Mouse (Mus musculus) CH12.LX (cell line): Measurements from ENCODE around the gene Zdhhc4. TPM values are rescaled to one million over a fixed set of nuclear protein-coding genes. Genes with fewer than 3 reads are reported as not detected.

Experiments used
- DNase-seq: peaks from one replicate; pipeline ENCODE4 v3.0.0-alpha.2; 2013; ENCODE audit errors: extremely low read depth
- H3K27ac ChIP-seq: 2 replicates; pipeline ENCODE4 v1.5.1; 2012; ENCODE audit warnings: low read depth, mild to moderate bottlenecking, control low read depth, moderate library complexity; ENCODE audit not compliant: insufficient read depth
- H3K27me3 ChIP-seq: replicated peaks from 2 replicates; pipeline ENCODE3; 2012; ENCODE audit warnings: inconsistent platforms
- H3K36me3 ChIP-seq, 2 experiments: replicated peaks in 1 of 2; 2 replicates each; pipeline versions ENCODE3 to v1.6.1; 2012; ENCODE audit warnings: inconsistent platforms in 1 of 2, low read length in 1 of 2, mild to moderate bottlenecking in 1 of 2, mixed read lengths in 1 of 2, moderate library complexity in 1 of 2; ENCODE audit not compliant: control insufficient read depth in 1 of 2, insufficient read depth in 1 of 2
- H3K4me1 ChIP-seq, 2 experiments: 2 replicates each; pipeline ENCODE4 v1.6.1; 2012; ENCODE audit warnings: inconsistent platforms in 1 of 2, moderate library complexity in 1 of 2; ENCODE audit not compliant: insufficient read depth in 2 of 2, control insufficient read depth in 1 of 2
- H3K4me2 ChIP-seq: 2 replicates; pipeline ENCODE4 v1.6.1; 2012; ENCODE audit warnings: low read depth, mild to moderate bottlenecking, control low read depth; ENCODE audit not compliant: poor library complexity, insufficient read depth, severe bottlenecking
- H3K4me3 ChIP-seq, 3 experiments: fragments of 150-350 bp in 1 of 3; sonication (generic) in 1 of 3; replicated peaks in 1 of 3; 2 replicates each; pipeline versions ENCODE3 to v1.5.1; 2011 to 2012; ENCODE audit warnings: low read depth in 2 of 3, low read length in 2 of 3, mild to moderate bottlenecking in 2 of 3, moderate library complexity in 2 of 3, control low read depth in 1 of 3, improper control_type of control experiment in 1 of 3, inconsistent platforms in 1 of 3, mixed read lengths in 1 of 3; ENCODE audit not compliant: poor library complexity in 1 of 3
- H3K79me2 ChIP-seq: replicated peaks from 2 replicates; pipeline ENCODE4 v1.6.1; 2012; ENCODE audit warnings: mild to moderate bottlenecking, moderate library complexity; ENCODE audit not compliant: control insufficient read depth, poor library complexity, insufficient read depth, severe bottlenecking; ENCODE audit errors: extremely low read depth
- H3K9ac ChIP-seq: 2 replicates; pipeline ENCODE4 v1.6.1; 2012; ENCODE audit warnings: low read depth, mild to moderate bottlenecking, control low read depth, moderate library complexity; ENCODE audit not compliant: insufficient read depth
- H3K9me3 ChIP-seq: replicated peaks from 2 replicates; pipeline ENCODE3; 2012; ENCODE audit warnings: low read length, inconsistent platforms, mixed read lengths
- BHLHE40 ChIP-seq: IDR thresholded peaks from 2 replicates; pipeline ENCODE4 v1.6.1; 2011; ENCODE audit warnings: mild to moderate bottlenecking, low read depth, low read length, improper control_type of control experiment
- CHD2 ChIP-seq: IDR thresholded peaks from 2 replicates; pipeline ENCODE4 v1.6.1; 2011; ENCODE audit warnings: low read length, improper control_type of control experiment
- CTCF ChIP-seq, 2 experiments: IDR thresholded peaks in 1 of 2; conservative IDR thresholded peaks in 1 of 2; 2 replicates each; pipeline ENCODE4 v1.5.1; 2011 to 2012; ENCODE audit warnings: low read depth in 2 of 2, low read length in 2 of 2, improper control_type of control experiment in 1 of 2, inconsistent platforms in 1 of 2, mild to moderate bottlenecking in 1 of 2, moderate library complexity in 1 of 2
- ELF1 ChIP-seq: IDR thresholded peaks from 2 replicates; pipeline ENCODE4 v1.6.1; 2014; ENCODE audit warnings: low read depth, mild to moderate bottlenecking, inconsistent platforms, low read length, improper control_type of control experiment
- EP300 ChIP-seq: IDR thresholded peaks from 2 replicates; pipeline ENCODE4 v1.6.1; 2011; ENCODE audit warnings: low read length, improper control_type of control experiment
- ETS1 ChIP-seq: conservative IDR thresholded peaks from 2 replicates; pipeline ENCODE4 v1.6.1; 2012; ENCODE audit warnings: low read depth, mild to moderate bottlenecking, inconsistent platforms, low read length, improper control_type of control experiment, moderate library complexity
- GABPA ChIP-seq: IDR thresholded peaks from 2 replicates; pipeline ENCODE4 v1.6.1; 2012; ENCODE audit warnings: low read depth, low read length, improper control_type of control experiment, inconsistent platforms; ENCODE audit not compliant: insufficient replicate concordance
- JUN ChIP-seq: IDR thresholded peaks from 2 replicates; pipeline ENCODE4 v1.6.1; 2011; ENCODE audit warnings: low read depth, mild to moderate bottlenecking, low read length, improper control_type of control experiment, moderate library complexity; ENCODE audit not compliant: insufficient read depth
- JUND ChIP-seq: conservative IDR thresholded peaks from 2 replicates; pipeline ENCODE4 v1.6.1; 2011; ENCODE audit warnings: low read depth, low read length, improper control_type of control experiment
- MAFK ChIP-seq: IDR thresholded peaks from 2 replicates; pipeline ENCODE4 v1.6.1; 2011; ENCODE audit warnings: low read length, improper control_type of control experiment; ENCODE audit not compliant: insufficient replicate concordance
- MAX ChIP-seq: IDR thresholded peaks from 2 replicates; pipeline ENCODE4 v1.6.1; 2011; ENCODE audit warnings: low read length, improper control_type of control experiment
- MAZ ChIP-seq: IDR thresholded peaks from 2 replicates; pipeline ENCODE4 v1.6.1; 2012; ENCODE audit warnings: low read depth, mild to moderate bottlenecking, inconsistent platforms, low read length, improper control_type of control experiment, moderate library complexity
- MXI1 ChIP-seq: IDR thresholded peaks from 2 replicates; pipeline ENCODE4 v1.6.1; 2011; ENCODE audit warnings: mild to moderate bottlenecking, low read depth, low read length, improper control_type of control experiment
- PAX5 ChIP-seq: IDR thresholded peaks from 2 replicates; pipeline ENCODE4 v1.6.1; 2012; ENCODE audit warnings: low read length, inconsistent platforms, mixed read lengths
- POLR2A ChIP-seq: IDR thresholded peaks from 2 replicates; pipeline ENCODE4 v1.6.1; 2011; ENCODE audit warnings: low read depth, mild to moderate bottlenecking, improper control_type of control experiment, low read length
- RAD21 ChIP-seq: IDR thresholded peaks from 2 replicates; pipeline ENCODE4 v1.6.1; 2011; ENCODE audit warnings: low read depth, mild to moderate bottlenecking, low read length, improper control_type of control experiment, moderate library complexity
- RCOR1 ChIP-seq: conservative IDR thresholded peaks from 2 replicates; pipeline ENCODE4 v1.6.1; 2012; ENCODE audit warnings: low read depth, mild to moderate bottlenecking, inconsistent platforms, low read length, improper control_type of control experiment
- SIN3A ChIP-seq: IDR thresholded peaks from 2 replicates; pipeline ENCODE4 v1.6.1; 2012; ENCODE audit warnings: low read length, improper control_type of control experiment, inconsistent platforms
- SMC3 ChIP-seq: IDR thresholded peaks from 2 replicates; pipeline ENCODE4 v1.6.1; 2011; ENCODE audit warnings: low read depth, low read length, improper control_type of control experiment
- TBP ChIP-seq: conservative IDR thresholded peaks from 2 replicates; pipeline ENCODE4 v1.6.1; 2011; ENCODE audit warnings: low read depth, low read length, improper control_type of control experiment
- TCF12 ChIP-seq: IDR thresholded peaks from 2 replicates; pipeline ENCODE4 v1.6.1; 2014; ENCODE audit warnings: low read depth, mild to moderate bottlenecking, inconsistent platforms, low read length, improper control_type of control experiment
- UBTF ChIP-seq: IDR thresholded peaks from 2 replicates; pipeline ENCODE4 v1.6.1; 2012; ENCODE audit warnings: low read depth, mild to moderate bottlenecking, inconsistent platforms, low read length, improper control_type of control experiment, moderate library complexity
- USF1 ChIP-seq: IDR thresholded peaks from 2 replicates; pipeline ENCODE4 v1.6.1; 2014; ENCODE audit warnings: low read depth, mild to moderate bottlenecking, inconsistent platforms, low read length, improper control_type of control experiment
- USF2 ChIP-seq: conservative IDR thresholded peaks from 2 replicates; pipeline ENCODE4 v1.6.1; 2011; ENCODE audit warnings: low read depth, low read length, improper control_type of control experiment
- ZC3H11A ChIP-seq: IDR thresholded peaks from 2 replicates; pipeline ENCODE4 v1.6.1; 2012; ENCODE audit warnings: low read depth, mild to moderate bottlenecking, inconsistent platforms, low read length, improper control_type of control experiment
- ZKSCAN1 ChIP-seq: IDR thresholded peaks from 2 replicates; pipeline ENCODE4 v1.6.1; 2012; ENCODE audit warnings: low read depth, inconsistent platforms, low read length, improper control_type of control experiment, borderline replicate concordance
- ZMIZ1 ChIP-seq: IDR thresholded peaks from 2 replicates; pipeline ENCODE4 v1.6.1; 2012; ENCODE audit warnings: low read depth, mild to moderate bottlenecking, inconsistent platforms, low read length, improper control_type of control experiment
- ZNF384 ChIP-seq: IDR thresholded peaks from 2 replicates; pipeline ENCODE4 v1.6.1; 2012; ENCODE audit warnings: low read depth, low read length, improper control_type of control experiment, inconsistent platforms
- dilution Hi-C: fragments of 300-500 bp; cut with MboI; formaldehyde crosslinking; loops from 2 replicates; pipeline ENCODE4 v1.14.3; 2020; ENCODE audit warnings: low sequenced_read_pairs; ENCODE audit not compliant: extremely low pct_unique_long_range_greater_than_20kb, extremely low pct_ligation_motif_present
- in situ Hi-C: fragments of 300-500 bp; cut with MboI; formaldehyde crosslinking; loops from 3 replicates; pipeline ENCODE4 v1.14.3; 2019; ENCODE audit warnings: low sequenced_read_pairs, low pct_ligation_motif_present, low pct_unique_long_range_greater_than_20kb, mixed read lengths
- polyA plus RNA-seq: library from polyadenylated mRNA; unstranded; fragments of >175 nt; gene quantifications from 2 replicates; pipeline ENCODE4 v1.2.1, GENCODE M21; 2012; ENCODE audit warnings: low read depth; ENCODE audit not compliant: insufficient read length
- total RNA-seq, 2 experiments: library from RNA; depleted of rRNA; stranded (reverse); fragments of 300-350 nt in 1 of 2; fragments of >200 nt in 1 of 2; gene quantifications; 2 replicates each; pipeline ENCODE4 v1.2.3; 2012 to 2014

The Zdhhc4 gene
- total and polyA plus RNA-seq, 3 experiments = 16.3 to 51.5 (median 19.9) TPM

- peaks cover 6% of the 10 kb centered on the region for H3K9me3 ChIP-seq
- DNase-seq = no peak
- H3K27me3 ChIP-seq = no peaks in the 10 kb centered on the region
- H3K79me2 ChIP-seq = peaks cover 5% of the 10 kb centered on the region
- no peak overlapping the region for H3K4me2 ChIP-seq
- H3K9ac ChIP-seq = no peak overlapping the region
- TF ChIP-seq GABPA = no peak
- no peak for TF ChIP-seq JUND
- TF ChIP-seq EP300 = no peak
- TF ChIP-seq CTCF (conservative IDR thresholded peaks at IDR 0.05 in 1 of 2, IDR thresholded peaks at IDR 0.05 in 1 of 2; ENCODE audit: low read depth in 2 of 2, low read length in 2 of 2) = no peak
- no peak for TF ChIP-seq ELF1
- TF ChIP-seq MXI1 = no peak
- no peak for TF ChIP-seq RCOR1
- TF ChIP-seq MAX = no peak
- TF ChIP-seq JUN = no peak
- H3K4me3 ChIP-seq = no peak overlapping the region
- dilution Hi-C loops (no loop called here), in situ Hi-C loops (no loop called here)
- H3K36me3 ChIP-seq = peaks cover 90 to 98% of the 10 kb centered on the region in 2 experiments
- peaks cover 0 to 7% of the 10 kb centered on the region in 2 experiments; a peak in 2 of 4 replicates for H3K4me1 ChIP-seq
- H3K27ac ChIP-seq = no peak overlapping the region
Measured at GRCm38 (mm10) chr5:143304251-143304650, 24.8 kb downstream of the Zdhhc4 start.

DNA sequence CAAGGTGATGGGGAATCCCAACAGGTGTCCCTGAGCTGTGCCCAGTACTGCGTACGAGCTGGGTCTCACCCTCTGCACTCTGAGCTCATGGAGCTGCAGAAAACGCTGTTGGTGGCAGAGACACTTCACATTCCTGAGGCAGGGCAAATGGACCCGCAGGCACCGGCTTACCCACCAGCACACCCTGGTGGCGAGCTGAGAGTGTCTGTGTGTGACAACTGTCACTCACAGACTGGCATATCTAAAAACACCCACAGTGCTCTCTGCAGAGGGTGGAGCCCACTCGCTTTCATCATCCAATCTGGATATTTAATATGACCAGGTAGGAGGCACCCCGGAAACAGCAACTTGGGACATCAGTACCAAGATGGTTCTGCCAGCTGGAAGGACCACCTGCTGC, 27.8 kb downstream of the Zdhhc4 start:
- Histone ChIP-seq H3K79me2 (peaks cover 5% of the 10 kb centered on the region), H3K4me2 (no peak overlapping the region), H3K27ac (no peak overlapping the region), H3K9ac (no peak overlapping the region), H3K9me3 (peaks cover 6% of the 10 kb centered on the region), H3K27me3 (no peaks in the 10 kb centered on the region), H3K4me3 (no peak overlapping the region), H3K4me1 (peaks cover 0 to 7% of the 10 kb centered on the region in 2 experiments; a peak in 3 of 4 replicates), H3K36me3 (peaks cover 61 to 91% of the 10 kb centered on the region in 2 experiments)
- in situ Hi-C loops = no loop called here
- DNase-seq = no peak
- TF ChIP-seq MAZ (no peak), CHD2 (no peak), TBP (no peak), GABPA (no peak), BHLHE40 (no peak), ETS1 (no peak), POLR2A (no peak), USF2 (no peak), ZC3H11A (no peak), JUN (no peak), MXI1 (no peak), ZKSCAN1 (no peak), RCOR1 (no peak), EP300 (no peak), ZNF384 (no peak), UBTF (no peak), USF1 (no peak), PAX5 (no peak), SMC3 (0 out of 2 replicates have a peak, but pooled peaks have one; percentile 15), JUND (no peak), RAD21 (peak; percentile 12), SIN3A (no peak), ZMIZ1 (no peak), MAFK (no peak), TCF12 (no peak), CTCF (conservative IDR thresholded peaks at IDR 0.05 in 1 of 2, IDR thresholded peaks at IDR 0.05 in 1 of 2; ENCODE audit: low read depth in 2 of 2, low read length in 2 of 2) (peak in 1 of 2 experiments; percentile 45; a peak in 2 of 4 replicates)
- dilution Hi-C loops = no loop called here
